In genomic region chrX:104669850-104670756, GRCm38 (mm10) we compare ENCODE assay signal across 8 mouse cellular contexts. TPM values are rescaled to one million over a fixed set of nuclear protein-coding genes. Genes with fewer than 3 reads are reported as not detected.
A peak's percentile ranks its signal among the peaks of the same experiment; 100 is the strongest.
DNase-seq lines count a peak whose midpoint lies in the region; ATAC-seq and TF ChIP-seq lines count a peak whose summit lies in the region.

No protein-coding gene starts in this region.

- no peak; the same call in 1 of the 2 replicates for ATAC-seq in embryonic facial prominence, embryonic 15.5 days (ENCODE audit: insufficient number of reproducible peaks, low FRiP score, low TSS enrichment, low read depth)
- ATAC-seq in intestine, embryonic 16.5 days = no peak
- peak; percentile 14 for ATAC-seq in midbrain, embryonic 12.5 days (ENCODE audit: low FRiP score, low read depth)

- peak overlapping the region; percentile 42 for H3K9ac ChIP-seq in embryonic facial prominence, embryonic 15.5 days
- H3K9ac ChIP-seq in intestine, embryonic 16.5 days (ENCODE audit: low read depth, low read length) = peak overlapping the region; percentile 68
- H3K9ac ChIP-seq in midbrain, embryonic 12.5 days (replicated peaks) = peak overlapping the region; percentile 55

- H3K4me1 ChIP-seq in lung, adult 2 months (ENCODE audit: control insufficient read depth, insufficient read depth, low read length) = peaks cover 2% of the 10 kb centered on the region; the same call in 1 of the 2 replicates
- H3K4me1 ChIP-seq in embryonic facial prominence, embryonic 15.5 days = no peaks in the 10 kb centered on the region
- H3K4me1 ChIP-seq in intestine, embryonic 16.5 days (ENCODE audit: control insufficient read depth, insufficient read depth, low read length) = no peaks in the 10 kb centered on the region
- H3K4me1 ChIP-seq in midbrain, embryonic 12.5 days = peaks cover 2% of the 10 kb centered on the region; the same call in 1 of the 2 replicates

- peak overlapping the region; percentile 74 for H3K27ac ChIP-seq in embryonic facial prominence, embryonic 15.5 days (replicated peaks)
- no peak overlapping the region; the same call in 1 of the 2 replicates for H3K27ac ChIP-seq in intestine, embryonic 16.5 days (ENCODE audit: low read length)
- no peak overlapping the region for H3K27ac ChIP-seq in midbrain, embryonic 12.5 days (replicated peaks)

- H3K27me3 ChIP-seq in embryonic facial prominence, embryonic 15.5 days = no peaks in the 10 kb centered on the region
- 0 out of 2 replicates have a peak, but pooled peaks cover 3% of the 10 kb centered on the region for H3K27me3 ChIP-seq in intestine, embryonic 16.5 days (replicated peaks; ENCODE audit: control insufficient read depth, insufficient read depth, low read length)
- peaks cover 32% of the 10 kb centered on the region for H3K27me3 ChIP-seq in midbrain, embryonic 12.5 days

- H3K4me2 ChIP-seq in embryonic facial prominence, embryonic 15.5 days (replicated peaks) = peak overlapping the region; percentile 49
- peak overlapping the region; percentile 64 for H3K4me2 ChIP-seq in intestine, embryonic 16.5 days (ENCODE audit: low read depth, low read length)
- peak overlapping the region; percentile 56 for H3K4me2 ChIP-seq in midbrain, embryonic 12.5 days (replicated peaks)

- no peak for TF ChIP-seq CTCF in lung, adult 2 months (IDR thresholded peaks at IDR 0.05; ENCODE audit: insufficient read depth, low read length)

- no peak for TF ChIP-seq POLR2A in lung, adult 2 months (IDR thresholded peaks at IDR 0.05; ENCODE audit: borderline replicate concordance, extremely low read depth, low read depth, low read length)

- no peaks in the 10 kb centered on the region for H3K36me3 ChIP-seq in embryonic facial prominence, embryonic 15.5 days
- H3K36me3 ChIP-seq in intestine, embryonic 16.5 days (ENCODE audit: control insufficient read depth, insufficient read depth, low read length) = no peaks in the 10 kb centered on the region
- no peaks in the 10 kb centered on the region for H3K36me3 ChIP-seq in midbrain, embryonic 12.5 days

- DNase-seq in lung, adult 2 months = no peak
- no peak for DNase-seq in lung, postnatal 14 days
- DNase-seq in layer of hippocampus, postnatal 36 days = no peak
- DNase-seq in right cerebral cortex, postnatal 25 days = no peak
- no peak for DNase-seq in cerebellum, postnatal 36 days

- H3K4me3 ChIP-seq in lung, adult 2 months (replicated peaks; ENCODE audit: extremely low read depth, low read depth, low read length) = peak overlapping the region; percentile 65
- H3K4me3 ChIP-seq in embryonic facial prominence, embryonic 15.5 days (replicated peaks) = peak overlapping the region; percentile 55
- peak overlapping the region; percentile 53 for H3K4me3 ChIP-seq in intestine, embryonic 16.5 days (ENCODE audit: low read length)
- peak overlapping the region; percentile 51 for H3K4me3 ChIP-seq in midbrain, embryonic 12.5 days

- 34% methylated on average over 19 of the region's 19 CpGs for WGBS in lung, adult 2 months
- 22% methylated on average over 19 of the region's 19 CpGs for WGBS in embryonic facial prominence, embryonic 15.5 days
- WGBS in intestine, embryonic 16.5 days = 19% methylated on average over 19 of the region's 19 CpGs
- 22% methylated on average over 19 of the region's 19 CpGs for WGBS in midbrain, embryonic 12.5 days

- no peaks in the 10 kb centered on the region for H3K9me3 ChIP-seq in embryonic facial prominence, embryonic 15.5 days (replicated peaks)
- no peaks in the 10 kb centered on the region for H3K9me3 ChIP-seq in intestine, embryonic 16.5 days (ENCODE audit: control insufficient read depth, low read length)
- no peaks in the 10 kb centered on the region for H3K9me3 ChIP-seq in midbrain, embryonic 12.5 days

RNA-seq across cellular contexts. Expression of gene Zdhhc15, which starts 0.8 kb away (rescaled TPM):
- 0.45 and 0.62 TPM in 2 replicates for polyA plus RNA-seq in lung, adult 2 months (2012; rRNA removed)
- 9.7 and 10.5 TPM in 2 replicates for polyA plus RNA-seq in embryonic facial prominence, embryonic 15.5 days (2015; fragmentation: Nextera tagmentation; extraction: Ambion mirVana)
- polyA plus RNA-seq in intestine, embryonic 16.5 days (2015; fragmentation: Nextera tagmentation; extraction: Ambion mirVana) = 5.7 and 6.4 TPM in 2 replicates
- 10.5 and 11.0 TPM in 2 replicates for polyA plus RNA-seq in midbrain, embryonic 12.5 days (2016; fragmentation: Nextera tagmentation; extraction: Ambion mirVana)
- total RNA-seq in layer of hippocampus, postnatal 36 days (2021) = 1 to 10 TPM; 6.4 to 7.1 TPM
